7 mouse cellular contexts compared by ENCODE assay signal in the genomic region with DNA sequence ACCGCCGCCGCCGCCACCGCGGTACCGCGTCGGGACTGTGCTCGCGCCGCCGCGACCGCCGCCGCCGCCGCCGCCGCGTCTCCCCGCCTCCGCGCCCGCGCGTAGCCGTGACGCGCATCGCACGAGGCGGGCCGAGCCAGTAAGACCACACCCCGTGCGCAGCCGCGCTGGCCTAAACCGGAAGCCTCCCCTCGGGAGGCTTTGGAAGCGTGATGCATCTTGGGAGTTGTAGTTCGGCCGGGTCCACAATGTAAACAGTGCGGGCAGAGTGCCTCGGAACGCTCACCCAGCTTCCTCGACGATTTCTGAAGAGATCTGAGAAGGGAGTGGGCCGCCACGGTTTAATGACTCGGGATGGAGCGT. TPM values are rescaled to one million over a fixed set of nuclear protein-coding genes. Genes with fewer than 3 reads are reported as not detected.
A peak's percentile ranks its signal among the peaks of the same experiment; 100 is the strongest.
DNase-seq lines count a peak whose midpoint lies in the region; ATAC-seq lines count a peak whose summit lies in the region.

No protein-coding gene starts in this region.

- peak; percentile 89 to 91 for DNase-seq in adrenal gland, adult 18-20 months (ENCODE audit: low spot score in 2 of 2)
- peak; percentile 99 for DNase-seq in embryo, embryonic 11 days
- DNase-seq in gastrocnemius, postnatal 36 days = peak; percentile 88 to 92
- DNase-seq in left cerebral cortex, postnatal 36 days (ENCODE audit: low spot score in 2 of 2) = peak; percentile 93 to 95
- peak; percentile 100 for DNase-seq in midbrain, embryonic 11.5 days (ENCODE audit: low spot score, missing footprints)
- peak; percentile 94 for DNase-seq in skeletal muscle tissue, adult 2 months (ENCODE audit: low read depth, low spot score)

- H3K9ac ChIP-seq in intestine, embryonic 16.5 days (ENCODE audit: low read depth, low read length) = peak overlapping the region; percentile 95
- peak overlapping the region; percentile 88 for H3K9ac ChIP-seq in midbrain, embryonic 11.5 days (ENCODE audit: low read length)

- H3K27ac ChIP-seq in intestine, embryonic 16.5 days (ENCODE audit: low read length) = peak overlapping the region; percentile 93
- H3K27ac ChIP-seq in midbrain, embryonic 11.5 days (ENCODE audit: low read depth, low read length) = peak overlapping the region; percentile 84

- peak overlapping the region; percentile 57 for H3K4me2 ChIP-seq in intestine, embryonic 16.5 days (ENCODE audit: low read depth, low read length)
- H3K4me2 ChIP-seq in midbrain, embryonic 11.5 days = peak overlapping the region; percentile 85

- no peaks in the 10 kb centered on the region for H3K27me3 ChIP-seq in intestine, embryonic 16.5 days (replicated peaks; ENCODE audit: control insufficient read depth, insufficient read depth, low read length)
- no peaks in the 10 kb centered on the region for H3K27me3 ChIP-seq in midbrain, embryonic 11.5 days (ENCODE audit: control insufficient read depth, insufficient read depth, low read length)

- peak overlapping the region; percentile 83 for H3K4me3 ChIP-seq in intestine, embryonic 16.5 days (ENCODE audit: low read length)
- H3K4me3 ChIP-seq in midbrain, embryonic 11.5 days (ENCODE audit: low read depth, low read length) = peak overlapping the region; percentile 82

- intact Hi-C loops in gastrocnemius, postnatal 36 days (cut with DNase I) = no loop called here
- intact Hi-C loops in left cerebral cortex, postnatal 36 days (cut with DNase I) = no loop called here

- no peaks in the 10 kb centered on the region for H3K9me3 ChIP-seq in intestine, embryonic 16.5 days (ENCODE audit: control insufficient read depth, low read length)
- no peaks in the 10 kb centered on the region for H3K9me3 ChIP-seq in midbrain, embryonic 11.5 days (ENCODE audit: control insufficient read depth, low read length)

- H3K36me3 ChIP-seq in intestine, embryonic 16.5 days (ENCODE audit: control insufficient read depth, insufficient read depth, low read length) = no peaks in the 10 kb centered on the region
- no peaks in the 10 kb centered on the region for H3K36me3 ChIP-seq in midbrain, embryonic 11.5 days (ENCODE audit: control insufficient read depth, insufficient read depth, low read length)

- peak; percentile 97 for ATAC-seq in intestine, embryonic 16.5 days
- ATAC-seq in midbrain, embryonic 11.5 days (ENCODE audit: low FRiP score) = peak; percentile 99

- 0% methylated on average over 38 of the region's 53 CpGs for whole genome bisulfite sequencing in intestine, embryonic 16.5 days
- under 1% methylated on average over 45 of the region's 53 CpGs for WGBS in midbrain, embryonic 11.5 days

- H3K4me1 ChIP-seq in intestine, embryonic 16.5 days (ENCODE audit: control insufficient read depth, insufficient read depth, low read length) = peaks cover 5% of the 10 kb centered on the region; the same call in 1 of the 2 replicates
- H3K4me1 ChIP-seq in midbrain, embryonic 11.5 days (ENCODE audit: control insufficient read depth, insufficient read depth, low read length) = peaks cover 9% of the 10 kb centered on the region

RNA-seq across cellular contexts. Expression of a gene that starts 28.9 kb away (rescaled TPM):
- 100 to 1,000 TPM; 191 to 229 TPM for total RNA-seq in adrenal gland, adult 18-20 months (2021)
- total RNA-seq in gastrocnemius, postnatal 36 days (2021) = 10 to 100 TPM; 73.0 to 80.6 TPM
- polyA plus RNA-seq in intestine, embryonic 16.5 days (2015; fragmentation: Nextera tagmentation; extraction: Ambion mirVana) = 127 and 148 TPM in 2 replicates
- 10 to 100 TPM; 38.4 to 39.3 TPM for total RNA-seq in left cerebral cortex, postnatal 36 days (2021)
- 17.1 and 18.7 TPM in 2 replicates for polyA plus RNA-seq in midbrain, embryonic 11.5 days (2014; fragmentation: Nextera tagmentation; extraction: Ambion mirVana)

RNA-seq across cellular contexts. Expression of a gene that starts 58.1 kb away (rescaled TPM):
- under 1 TPM in 1 of 2 experiments, not detected in 1; 0.27 TPM for total RNA-seq in adrenal gland, adult 18-20 months (2021)
- total RNA-seq in gastrocnemius, postnatal 36 days (2021) = under 1 TPM; 0.31 to 0.47 TPM
- polyA plus RNA-seq in intestine, embryonic 16.5 days (2015; fragmentation: Nextera tagmentation; extraction: Ambion mirVana) = 0.32 and 0.38 TPM in 2 replicates
- 10 to 100 TPM; 55.9 to 59.8 TPM for total RNA-seq in left cerebral cortex, postnatal 36 days (2021)
- 0.23 TPM in 1 of 2 replicates, not detected in the other for polyA plus RNA-seq in midbrain, embryonic 11.5 days (2014; fragmentation: Nextera tagmentation; extraction: Ambion mirVana)

Comparison
In these comparisons a context has a peak if more than half of its experiments do, and no peak if none do; other contexts are left out.
1. Peak in every context shown above with its lines: DNase-seq, ATAC-seq, H3K4me3 ChIP-seq and H3K27ac ChIP-seq.
2. RNA of a gene that starts 58.1 kb away (total RNA-seq): 55.9 to 59.8 TPM in left cerebral cortex, postnatal 36 days; 0.31 to 0.47 TPM in gastrocnemius, postnatal 36 days and 0.27 TPM in adrenal gland, adult 18-20 months; every median in the first group is over 10 times any median in the second.